Mouse (Mus musculus) lung, postnatal 0 days (tissue): ENCODE measurements around the gene Zdhhc6.

Experiments used
- CTCF ChIP-seq: IDR thresholded peaks from 2 replicates; pipeline ENCODE4 v1.5.1; 2016; ENCODE audit warnings: antibody characterized with exemption, mild to moderate bottlenecking
- EP300 ChIP-seq: IDR thresholded peaks from 2 replicates; pipeline ENCODE4 v1.6.1; 2016; ENCODE audit warnings: antibody characterized with exemption, mild to moderate bottlenecking, control low read depth

DNA sequence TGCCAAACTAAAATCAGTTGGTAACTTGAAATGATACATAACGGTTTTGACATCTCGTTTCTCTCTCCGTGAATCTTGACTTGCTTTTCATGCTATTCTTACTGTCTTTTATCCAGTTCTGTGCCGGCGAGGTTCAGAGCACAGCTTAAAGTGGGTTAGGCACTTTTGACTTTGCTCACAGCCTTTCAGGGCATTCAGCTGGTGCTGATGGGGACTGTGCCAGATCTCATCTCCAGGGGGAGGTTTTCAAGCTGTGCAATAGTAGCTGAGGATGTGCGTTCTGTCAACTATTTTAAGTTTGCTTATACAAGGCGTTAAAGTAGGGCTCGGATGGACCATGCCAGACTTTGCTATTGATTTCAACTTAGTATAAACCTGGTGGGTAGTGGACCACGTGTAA is 21.2 kb upstream of the Zdhhc6 start:
- TF ChIP-seq CTCF (no peak), EP300 (no peak)
